Mouse (Mus musculus): ENCODE results near the gene Cxcl15. TPM values are rescaled to one million over a fixed set of nuclear protein-coding genes. Genes with fewer than 3 reads are reported as not detected.
"Not testable (repeated sequence)": the region's sequence is repeated elsewhere in the genome, so short reads cannot be mapped to it uniquely, and the experiment has no call there.

Gene Cxcl15
- total RNA-seq, 2 experiments from 2014 or later, result not detected

- DNase-seq (ENCODE audit: low spot score in 2 of 2), result no peak
These were observed 4.8 kb upstream of the Cxcl15 start for GRCm38 (mm10) chr5:90789306-90790073.

- no peak for DNase-seq (ENCODE audit: low spot score in 2 of 2)
These were observed 4.2 kb upstream of the Cxcl15 start for GRCm38 (mm10) chr5:90790074-90790502.

- DNase-seq (ENCODE audit: low spot score in 2 of 2), result not testable (repeated sequence)
These were observed 1.1 kb downstream of the Cxcl15 start for GRCm38 (mm10) chr5:90795392-90795791.

- DNase-seq (ENCODE audit: low spot score in 2 of 2), result no peak
These were observed 10.2 kb downstream of the Cxcl15 start for GRCm38 (mm10) chr5:90804574-90804973.

GRCm38 (mm10) chr5:90806050-90806449 is 11.7 kb downstream of the Cxcl15 start:
- DNase-seq (ENCODE audit: low spot score in 2 of 2), result no peak

- no peak for DNase-seq (ENCODE audit: low spot score in 2 of 2)
These were observed 13.0 kb downstream of the Cxcl15 start for GRCm38 (mm10) chr5:90807176-90807950.

GRCm38 (mm10) chr5:90819756-90820155 is 25.4 kb downstream of the Cxcl15 start:
- no peak for DNase-seq (ENCODE audit: low spot score in 2 of 2)

GRCm38 (mm10) chr5:90832145-90832767 is 37.9 kb downstream of the Cxcl15 start:
- no peak for DNase-seq (ENCODE audit: low spot score in 2 of 2)

GRCm38 (mm10) chr5:90832768-90833388 is 38.5 kb downstream of the Cxcl15 start:
- DNase-seq (ENCODE audit: low spot score in 2 of 2), result no peak

GRCm38 (mm10) chr5:90834436-90834835 is 40.1 kb downstream of the Cxcl15 start:
- no peak for DNase-seq (ENCODE audit: low spot score in 2 of 2)

- DNase-seq (ENCODE audit: low spot score in 2 of 2), result no peak
These were observed 44.2 kb downstream of the Cxcl15 start for GRCm38 (mm10) chr5:90838582-90838981.

- DNase-seq (ENCODE audit: low spot score in 2 of 2), result no peak
These were observed 46.9 kb downstream of the Cxcl15 start for GRCm38 (mm10) chr5:90840902-90841869.

- no peak for DNase-seq (ENCODE audit: low spot score in 2 of 2)
These were observed 49.6 kb downstream of the Cxcl15 start for GRCm38 (mm10) chr5:90843891-90844290.

- not testable (repeated sequence) for DNase-seq (ENCODE audit: low spot score in 2 of 2)
These were observed 55.8 kb downstream of the Cxcl15 start for GRCm38 (mm10) chr5:90850096-90850495.

- not testable (repeated sequence) for DNase-seq (ENCODE audit: low spot score in 2 of 2)
These were observed 57.1 kb downstream of the Cxcl15 start for GRCm38 (mm10) chr5:90851391-90851790.

Small RNA genes within 50 kb of the gene (microRNA-seq; reads per million reads assigned to microRNA genes)
- 0 reads per million in 2 experiments for gene Gm24322

Other genes with a start within 250 kb of the Cxcl15 start
- gene 5830473C10Rik, start 233.4 kb upstream of the Cxcl15 start, total RNA-seq (2021), result under 1 TPM in 1 of 2 experiments, not detected in 1; 0.19 TPM
- under 1 TPM; 0.32 to 0.52 TPM for gene Rassf6, start 153.9 kb upstream of the Cxcl15 start, total RNA-seq (2021)
- gene Cxcl5, start 35.2 kb upstream of the Cxcl15 start, total RNA-seq (2021), result under 1 TPM in 1 of 2 experiments, not detected in 1; 0.35 TPM
- gene Ppbp, start 26.0 kb upstream of the Cxcl15 start, total RNA-seq (2021), result not detected
- gene Pf4, start 22.1 kb upstream of the Cxcl15 start, total RNA-seq (2021), result 1 to 10 TPM; 2.3 to 5.0 TPM
- gene Cxcl3, start 8.4 kb upstream of the Cxcl15 start, total RNA-seq (2021), result not detected
- under 1 TPM; 0.46 to 0.83 TPM for gene Cxcl1, start 96.7 kb downstream of the Cxcl15 start, total RNA-seq (2021)
- not detected for gene Cxcl2, start 109.3 kb downstream of the Cxcl15 start, total RNA-seq (2021)
- 10 to 100 TPM; 16.8 to 18.0 TPM for gene Mthfd2l, start 136.6 kb downstream of the Cxcl15 start, total RNA-seq (2021)
- gene Epgn, start 232.9 kb downstream of the Cxcl15 start, total RNA-seq (2021), result under 1 TPM in 1 of 2 experiments, not detected in 1; 0.60 TPM